Mouse (Mus musculus): ENCODE results near the gene Acot6. TPM values are rescaled to one million over a fixed set of nuclear protein-coding genes. Genes with fewer than 3 reads are reported as not detected.

Gene Acot6
- polyA plus RNA-seq, 1 experiment, result 0.78 TPM

DNA sequence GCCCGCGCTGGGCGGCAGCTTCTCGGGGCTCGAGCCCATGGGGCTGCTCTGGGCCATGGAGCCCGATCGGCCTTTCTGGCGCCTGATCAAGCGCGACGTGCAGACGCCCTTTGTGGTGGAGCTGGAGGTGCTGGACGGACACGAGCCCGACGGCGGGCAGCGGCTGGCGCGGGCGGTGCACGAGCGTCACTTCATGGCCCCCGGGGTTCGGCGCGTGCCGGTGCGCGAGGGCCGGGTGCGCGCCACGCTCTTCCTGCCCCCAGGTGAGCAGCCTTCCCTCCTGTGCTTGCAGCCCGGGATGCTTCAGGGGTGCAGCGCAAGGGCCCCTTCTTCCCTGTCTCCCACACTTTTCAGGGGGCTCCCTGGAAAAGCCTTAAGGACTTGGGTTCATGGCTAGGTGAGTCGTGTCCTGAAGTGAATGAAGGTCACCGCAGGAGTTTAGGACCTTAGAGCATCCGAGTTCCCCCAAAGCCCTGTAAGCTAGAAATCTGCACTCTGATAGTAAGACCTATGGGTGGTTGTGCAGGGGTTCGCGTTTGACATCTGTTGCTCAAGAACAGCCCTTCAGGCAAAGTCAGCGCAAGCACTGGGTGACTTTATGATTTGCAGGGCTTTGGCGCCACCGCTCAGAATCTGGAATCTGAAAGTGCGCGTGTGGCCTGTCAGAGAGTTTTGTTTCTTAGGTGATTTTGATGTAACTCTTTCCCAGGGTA, 46.6 kb upstream of the Acot6 start:
- peak overlapping the region; percentile 48 for H3K9ac ChIP-seq (ENCODE audit: low read depth, poor library complexity, severe bottlenecking)
- H3K4me1 ChIP-seq (ENCODE audit: control insufficient read depth, insufficient read depth, low read length), result peaks cover 1% of the 10 kb centered on the region
- no peaks in the 10 kb centered on the region for H3K36me3 ChIP-seq (ENCODE audit: control insufficient read depth, insufficient read depth, low read length, poor library complexity, severe bottlenecking)
- no peaks in the 10 kb centered on the region; the same call in 1 of the 2 replicates for H3K27me3 ChIP-seq (ENCODE audit: control insufficient read depth, insufficient read depth, low read length, poor library complexity, severe bottlenecking)
- no peak overlapping the region for H3K27ac ChIP-seq (ENCODE audit: insufficient read depth, low read length)
- H3K9me3 ChIP-seq (replicated peaks; ENCODE audit: control insufficient read depth, insufficient read depth, low read length, poor library complexity, severe bottlenecking), result peaks cover 3% of the 10 kb centered on the region; the same call in 1 of the 2 replicates
- TF ChIP-seq POLR2A (IDR thresholded peaks at IDR 0.05; ENCODE audit: insufficient read depth, low read length) (no peak), EP300 (IDR thresholded peaks at IDR 0.05; ENCODE audit: insufficient read depth, low read depth, low read length) (no peak), CTCF (IDR thresholded peaks at IDR 0.05; ENCODE audit: low read depth, low read length) (no peak)
- H3K4me3 ChIP-seq (ENCODE audit: low read depth, low read length), result peak overlapping the region; percentile 59

DNA sequence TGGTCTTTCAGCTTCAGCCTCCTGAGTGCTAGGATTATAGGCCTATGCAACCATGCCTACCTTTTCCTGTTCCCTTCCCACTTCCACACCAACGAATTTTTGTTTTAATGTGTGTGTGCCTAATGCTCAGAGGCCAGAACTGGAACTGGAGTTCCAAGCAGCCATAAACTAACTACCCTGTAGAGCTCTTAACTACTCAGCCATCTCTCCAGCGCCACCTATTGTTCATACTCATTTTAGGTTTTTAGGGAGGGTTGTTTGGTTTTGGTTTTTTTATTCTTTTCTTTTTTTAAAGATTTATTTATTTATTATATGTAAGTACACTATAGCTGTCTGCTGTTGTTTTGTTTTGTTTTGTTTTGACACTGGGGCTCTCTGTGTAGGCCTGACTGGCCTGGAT, 39.5 kb upstream of the Acot6 start:
- Histone ChIP-seq H3K27me3 (ENCODE audit: control insufficient read depth, insufficient read depth, low read length, poor library complexity, severe bottlenecking) (no peaks in the 10 kb centered on the region), H3K36me3 (ENCODE audit: control insufficient read depth, insufficient read depth, low read length, poor library complexity, severe bottlenecking) (no peaks in the 10 kb centered on the region), H3K27ac (ENCODE audit: insufficient read depth, low read length) (no peak overlapping the region), H3K4me3 (ENCODE audit: low read depth, low read length) (no peak overlapping the region), H3K9me3 (replicated peaks; ENCODE audit: control insufficient read depth, insufficient read depth, low read length, poor library complexity, severe bottlenecking) (no peaks in the 10 kb centered on the region), H3K9ac (ENCODE audit: low read depth, poor library complexity, severe bottlenecking) (no peak overlapping the region), H3K4me1 (ENCODE audit: control insufficient read depth, insufficient read depth, low read length) (no peaks in the 10 kb centered on the region)
- TF ChIP-seq POLR2A (IDR thresholded peaks at IDR 0.05; ENCODE audit: insufficient read depth, low read length) (no peak), EP300 (IDR thresholded peaks at IDR 0.05; ENCODE audit: insufficient read depth, low read depth, low read length) (no peak), CTCF (IDR thresholded peaks at IDR 0.05; ENCODE audit: low read depth, low read length) (no peak)

DNA sequence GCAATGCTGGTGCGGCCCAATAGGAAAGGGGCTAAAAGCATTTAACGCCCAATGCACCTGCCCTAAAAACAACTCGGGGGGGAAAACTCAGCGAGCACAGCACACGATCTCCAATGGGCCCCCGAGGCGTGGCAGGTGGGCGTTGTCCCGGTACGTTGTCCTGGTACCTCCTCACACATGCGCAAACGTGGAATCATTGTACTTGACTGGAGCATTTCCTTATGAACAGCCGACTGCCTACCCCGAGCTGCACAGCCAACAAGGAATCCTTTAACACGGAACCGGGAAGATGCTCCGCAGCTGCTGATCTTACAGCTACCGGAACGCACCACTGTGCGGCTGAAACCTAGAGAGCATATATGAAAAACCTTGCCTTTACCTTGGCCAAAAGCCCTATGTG, 38.1 kb upstream of the Acot6 start:
- Histone ChIP-seq H3K36me3 (ENCODE audit: control insufficient read depth, insufficient read depth, low read length, poor library complexity, severe bottlenecking) (no peaks in the 10 kb centered on the region), H3K9ac (ENCODE audit: low read depth, poor library complexity, severe bottlenecking) (no peak overlapping the region), H3K27me3 (ENCODE audit: control insufficient read depth, insufficient read depth, low read length, poor library complexity, severe bottlenecking) (no peaks in the 10 kb centered on the region; the same call in 1 of the 2 replicates), H3K9me3 (replicated peaks; ENCODE audit: control insufficient read depth, insufficient read depth, low read length, poor library complexity, severe bottlenecking) (no peaks in the 10 kb centered on the region), H3K4me1 (ENCODE audit: control insufficient read depth, insufficient read depth, low read length) (no peaks in the 10 kb centered on the region), H3K27ac (ENCODE audit: insufficient read depth, low read length) (no peak overlapping the region), H3K4me3 (ENCODE audit: low read depth, low read length) (no peak overlapping the region)
- TF ChIP-seq POLR2A (IDR thresholded peaks at IDR 0.05; ENCODE audit: insufficient read depth, low read length), result no peak
- TF ChIP-seq EP300 (IDR thresholded peaks at IDR 0.05; ENCODE audit: insufficient read depth, low read depth, low read length), result 0 out of 2 replicates have a peak, but pooled peaks have one; percentile 15
- TF ChIP-seq CTCF (IDR thresholded peaks at IDR 0.05; ENCODE audit: low read depth, low read length), result no peak

DNA sequence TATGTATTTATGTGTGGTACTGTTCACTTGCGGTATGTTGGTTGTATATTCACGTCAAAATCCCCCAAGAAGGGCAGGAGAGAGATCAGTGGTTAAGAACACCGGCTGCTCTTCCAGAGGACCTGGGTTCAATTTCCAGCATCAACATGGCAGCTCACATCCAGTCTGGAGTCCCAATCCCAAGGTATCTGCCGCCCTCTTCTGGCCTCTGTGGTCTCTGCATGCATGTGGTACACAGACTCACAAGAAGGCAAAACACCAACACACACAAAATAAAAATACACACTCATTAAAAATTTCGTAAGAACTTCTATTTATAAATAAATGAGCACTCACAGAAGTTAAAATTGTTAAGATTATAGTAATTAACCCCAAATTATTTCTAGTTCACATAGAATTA, 37.2 kb upstream of the Acot6 start:
- Histone ChIP-seq H3K36me3 (ENCODE audit: control insufficient read depth, insufficient read depth, low read length, poor library complexity, severe bottlenecking) (no peaks in the 10 kb centered on the region), H3K4me1 (ENCODE audit: control insufficient read depth, insufficient read depth, low read length) (no peaks in the 10 kb centered on the region), H3K9me3 (replicated peaks; ENCODE audit: control insufficient read depth, insufficient read depth, low read length, poor library complexity, severe bottlenecking) (no peaks in the 10 kb centered on the region), H3K27ac (ENCODE audit: insufficient read depth, low read length) (no peak overlapping the region), H3K4me3 (ENCODE audit: low read depth, low read length) (no peak overlapping the region), H3K27me3 (ENCODE audit: control insufficient read depth, insufficient read depth, low read length, poor library complexity, severe bottlenecking) (no peaks in the 10 kb centered on the region; the same call in 1 of the 2 replicates), H3K9ac (ENCODE audit: low read depth, poor library complexity, severe bottlenecking) (no peak overlapping the region)
- no peak for TF ChIP-seq POLR2A (IDR thresholded peaks at IDR 0.05; ENCODE audit: insufficient read depth, low read length)
- no peak for TF ChIP-seq EP300 (IDR thresholded peaks at IDR 0.05; ENCODE audit: insufficient read depth, low read depth, low read length)
- TF ChIP-seq CTCF (IDR thresholded peaks at IDR 0.05; ENCODE audit: low read depth, low read length), result peak; percentile 92

DNA sequence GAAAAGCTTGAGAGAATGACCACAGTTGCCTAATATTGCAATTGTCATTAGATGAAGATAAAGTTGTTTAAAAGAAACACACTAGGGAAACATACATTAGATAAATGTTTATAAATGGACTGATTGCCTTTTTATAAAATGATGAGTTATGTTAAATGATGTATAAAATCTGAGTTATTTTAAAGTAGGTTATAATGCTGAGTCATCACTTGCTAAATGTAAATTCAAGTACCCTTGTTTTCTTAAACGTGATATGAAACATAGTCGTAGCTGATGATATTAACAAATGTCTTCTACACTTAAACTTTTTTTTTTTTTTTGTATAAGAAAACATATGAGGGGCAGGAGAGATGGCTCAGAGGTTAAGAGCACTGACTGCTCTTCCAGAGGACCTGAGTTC, 36.6 kb upstream of the Acot6 start:
- TF ChIP-seq EP300 (IDR thresholded peaks at IDR 0.05; ENCODE audit: insufficient read depth, low read depth, low read length), result no peak
- no peak for TF ChIP-seq CTCF (IDR thresholded peaks at IDR 0.05; ENCODE audit: low read depth, low read length)
- no peak for TF ChIP-seq POLR2A (IDR thresholded peaks at IDR 0.05; ENCODE audit: insufficient read depth, low read length)
- H3K27me3 ChIP-seq (ENCODE audit: control insufficient read depth, insufficient read depth, low read length, poor library complexity, severe bottlenecking), result no peaks in the 10 kb centered on the region; the same call in 1 of the 2 replicates
- H3K36me3 ChIP-seq (ENCODE audit: control insufficient read depth, insufficient read depth, low read length, poor library complexity, severe bottlenecking), result no peaks in the 10 kb centered on the region
- no peaks in the 10 kb centered on the region for H3K9me3 ChIP-seq (replicated peaks; ENCODE audit: control insufficient read depth, insufficient read depth, low read length, poor library complexity, severe bottlenecking)
- H3K9ac ChIP-seq (ENCODE audit: low read depth, poor library complexity, severe bottlenecking), result no peak overlapping the region
- no peak overlapping the region for H3K27ac ChIP-seq (ENCODE audit: insufficient read depth, low read length)
- no peak overlapping the region for H3K4me3 ChIP-seq (ENCODE audit: low read depth, low read length)
- H3K4me1 ChIP-seq (ENCODE audit: control insufficient read depth, insufficient read depth, low read length), result no peaks in the 10 kb centered on the region

DNA sequence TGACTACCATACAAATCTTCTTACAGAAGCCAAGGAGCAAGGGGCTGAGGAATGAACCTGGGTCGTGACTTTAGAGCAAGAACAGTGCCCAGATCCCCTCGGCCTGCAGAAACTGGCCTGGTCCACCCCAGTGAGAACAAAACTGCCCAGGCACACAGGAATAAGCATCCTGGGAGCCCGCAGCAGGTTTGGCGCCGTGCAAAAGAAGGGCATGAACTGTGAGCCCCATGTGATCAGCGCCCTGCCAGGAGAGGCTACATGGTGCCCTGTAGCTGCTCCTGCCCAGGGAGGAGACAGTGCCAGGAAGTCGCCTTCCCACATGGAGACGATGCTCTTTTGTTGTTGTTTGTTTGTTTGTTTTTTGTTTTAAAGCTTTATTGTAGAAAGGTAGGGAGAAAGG, 35.8 kb upstream of the Acot6 start:
- H3K27ac ChIP-seq (ENCODE audit: insufficient read depth, low read length), result no peak overlapping the region
- no peak overlapping the region for H3K9ac ChIP-seq (ENCODE audit: low read depth, poor library complexity, severe bottlenecking)
- no peak overlapping the region for H3K4me3 ChIP-seq (ENCODE audit: low read depth, low read length)
- H3K4me1 ChIP-seq (ENCODE audit: control insufficient read depth, insufficient read depth, low read length), result no peaks in the 10 kb centered on the region
- no peak for TF ChIP-seq POLR2A (IDR thresholded peaks at IDR 0.05; ENCODE audit: insufficient read depth, low read length)
- TF ChIP-seq EP300 (IDR thresholded peaks at IDR 0.05; ENCODE audit: insufficient read depth, low read depth, low read length), result no peak
- TF ChIP-seq CTCF (IDR thresholded peaks at IDR 0.05; ENCODE audit: low read depth, low read length), result no peak
- no peaks in the 10 kb centered on the region for H3K9me3 ChIP-seq (replicated peaks; ENCODE audit: control insufficient read depth, insufficient read depth, low read length, poor library complexity, severe bottlenecking)
- H3K36me3 ChIP-seq (ENCODE audit: control insufficient read depth, insufficient read depth, low read length, poor library complexity, severe bottlenecking), result no peaks in the 10 kb centered on the region
- H3K27me3 ChIP-seq (ENCODE audit: control insufficient read depth, insufficient read depth, low read length, poor library complexity, severe bottlenecking), result no peaks in the 10 kb centered on the region; the same call in 1 of the 2 replicates

Measured in ES-Bruce4 (cell line).